Mouse (Mus musculus) limb, embryonic 14.5 days (tissue): ENCODE measurements around the gene Myod1. TPM values are rescaled to one million over a fixed set of nuclear protein-coding genes. Genes with fewer than 3 reads are reported as not detected.

Experiments used
- ATAC-seq: fragments of 200-750 bp; cut with Nextera tagmentation; 2 replicates; pipeline ENCODE4 v1.8.0; 2017; ENCODE audit warnings: low read depth, moderate number of reproducible peaks, moderate TSS enrichment; ENCODE audit not compliant: low FRiP score
- DNase-seq: peaks from one replicate; pipeline ENCODE4 v3.0.0-alpha.2; 2015; ENCODE audit warnings: low spot score
- H3K27ac ChIP-seq: fragments of 300-500 bp; sonication (generic); replicated peaks from 2 replicates; pipeline ENCODE4 v1.5.1; 2014; ENCODE audit warnings: low read depth, mild to moderate bottlenecking, low read length, moderate library complexity, mixed read lengths
- H3K27me3 ChIP-seq: fragments of 300-500 bp; sonication (generic); 2 replicates; pipeline ENCODE4 v1.6.1; 2014; ENCODE audit warnings: low read length, mixed read lengths; ENCODE audit not compliant: control insufficient read depth, insufficient read depth
- H3K36me3 ChIP-seq: fragments of 300-500 bp; sonication (generic); 2 replicates; pipeline ENCODE4 v1.6.1; 2014; ENCODE audit warnings: mild to moderate bottlenecking, low read length, moderate library complexity, mixed read lengths; ENCODE audit not compliant: control insufficient read depth, insufficient read depth
- H3K4me1 ChIP-seq: fragments of 300-500 bp; sonication (generic); 2 replicates; pipeline ENCODE4 v1.6.1; 2014; ENCODE audit warnings: antibody characterized with exemption, low read length, mixed read lengths; ENCODE audit not compliant: control insufficient read depth, insufficient read depth
- H3K4me2 ChIP-seq: fragments of 300-500 bp; sonication (generic); replicated peaks from 2 replicates; pipeline ENCODE4 v1.6.1; 2014; ENCODE audit warnings: low read depth, mild to moderate bottlenecking, low read length, moderate library complexity; ENCODE audit not compliant: severe bottlenecking
- H3K4me3 ChIP-seq: fragments of 300-500 bp; sonication (generic); replicated peaks from 2 replicates; pipeline ENCODE4 v1.5.1; 2014; ENCODE audit warnings: low read length
- H3K9ac ChIP-seq: fragments of 300-500 bp; sonication (generic); 2 replicates; pipeline ENCODE4 v1.6.1; 2014; ENCODE audit warnings: mild to moderate bottlenecking, low read depth, low read length, moderate library complexity; ENCODE audit not compliant: severe bottlenecking
- H3K9me3 ChIP-seq: fragments of 300-500 bp; sonication (generic); 2 replicates; pipeline ENCODE4 v1.6.1; 2016; ENCODE audit warnings: low read length; ENCODE audit not compliant: control insufficient read depth
- POLR2A ChIP-seq: fragments of 200-500 bp; IDR thresholded peaks from 2 replicates; pipeline ENCODE4 v1.8.0; 2012; ENCODE audit warnings: inconsistent platforms, mild to moderate bottlenecking, moderate library complexity, borderline replicate concordance; ENCODE audit not compliant: insufficient read depth, insufficient read length; ENCODE audit errors: extremely low read depth
- WGBS: fragments of 180-500 bp; shearing (Covaris S2); extraction: QIAGEN DNeasy Blood & Tissue Kit; methylation state at CpG from one replicate; pipeline ENCODE4 v1.1.7; 2014; 5-methylcytosine and 5-hydroxymethylcytosine counted together
- polyA plus RNA-seq, 2 experiments: library from polyadenylated mRNA; depleted of rRNA in 1 of 2; stranded (reverse) in 1 of 2; unstranded in 1 of 2; fragments of >200 nt; fragmentation: Nextera tagmentation in 1 of 2; extraction: Ambion mirVana in 1 of 2; gene quantifications; 2 replicates each; pipeline versions ENCODE4 v1.2.1 to v1.2.3; 2012 to 2014

Myod1 gene
- polyA plus RNA-seq, 2 experiments, result 48.0 to 80.4 TPM

DNA sequence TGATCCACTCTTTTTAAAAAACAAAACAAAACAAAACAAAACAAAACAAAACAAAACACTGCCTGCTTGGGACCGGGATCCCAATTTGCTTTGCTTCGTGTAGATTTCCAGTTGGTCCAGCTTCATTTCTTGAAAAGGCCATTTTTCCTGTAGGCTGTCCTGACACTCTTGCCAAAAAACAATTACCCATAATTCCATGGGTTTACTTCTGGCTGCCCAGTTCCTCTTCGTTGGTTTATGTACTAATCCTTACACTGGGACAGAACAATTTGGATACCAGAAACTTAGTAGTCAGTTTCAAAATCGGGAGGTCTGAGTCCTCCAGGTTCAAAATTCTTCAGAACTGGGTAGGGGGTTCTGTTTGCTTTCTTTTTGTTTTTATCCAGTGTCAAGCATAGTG is 14.0 kb downstream of the Myod1 start:
- no peak for TF ChIP-seq POLR2A

DNA sequence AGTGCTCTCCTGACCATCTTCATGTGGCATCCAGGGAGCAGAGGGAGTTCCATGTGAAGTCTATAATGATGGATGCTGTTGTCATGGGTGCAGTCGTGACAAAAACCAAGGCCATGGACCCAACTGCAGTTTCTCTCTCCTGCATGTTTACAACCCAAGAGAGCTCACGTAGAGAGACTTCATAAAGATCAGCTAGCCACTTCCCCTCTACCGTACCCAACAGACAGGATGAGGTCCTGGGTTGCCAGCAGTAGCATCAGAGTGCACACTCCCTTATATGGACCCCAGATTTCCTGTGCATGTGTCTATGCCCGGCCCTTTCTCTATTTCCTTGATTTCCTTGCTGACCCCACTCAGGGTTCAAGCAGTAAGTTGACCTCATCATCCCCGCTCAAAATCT is 15.4 kb downstream of the Myod1 start:
- DNase-seq, result no peak
- H3K4me1 ChIP-seq, result no peaks in the 10 kb centered on the region
- no peak for ATAC-seq
- H3K27me3 ChIP-seq, result peaks cover 27% of the 10 kb centered on the region
- no peak for TF ChIP-seq POLR2A
- no peaks in the 10 kb centered on the region for H3K9me3 ChIP-seq
- H3K9ac ChIP-seq, result no peak overlapping the region
- no peak overlapping the region for H3K4me3 ChIP-seq
- no peak overlapping the region for H3K4me2 ChIP-seq
- WGBS, result 53% methylated on average over 5 of the region's 5 CpGs
- H3K36me3 ChIP-seq, result no peaks in the 10 kb centered on the region
- H3K27ac ChIP-seq, result no peak overlapping the region

More for the DNA sequence above, 14.0 kb downstream of the Myod1 start:
- Histone ChIP-seq H3K4me3 (no peak overlapping the region), H3K36me3 (no peaks in the 10 kb centered on the region), H3K27ac (no peak overlapping the region), H3K9me3 (no peaks in the 10 kb centered on the region), H3K4me1 (no peaks in the 10 kb centered on the region), H3K27me3 (peaks cover 13% of the 10 kb centered on the region), H3K9ac (no peak overlapping the region), H3K4me2 (no peak overlapping the region)
- WGBS, result 73% methylated on average over 4 of the region's 4 CpGs
- no peak for ATAC-seq
- DNase-seq, result no peak

DNA sequence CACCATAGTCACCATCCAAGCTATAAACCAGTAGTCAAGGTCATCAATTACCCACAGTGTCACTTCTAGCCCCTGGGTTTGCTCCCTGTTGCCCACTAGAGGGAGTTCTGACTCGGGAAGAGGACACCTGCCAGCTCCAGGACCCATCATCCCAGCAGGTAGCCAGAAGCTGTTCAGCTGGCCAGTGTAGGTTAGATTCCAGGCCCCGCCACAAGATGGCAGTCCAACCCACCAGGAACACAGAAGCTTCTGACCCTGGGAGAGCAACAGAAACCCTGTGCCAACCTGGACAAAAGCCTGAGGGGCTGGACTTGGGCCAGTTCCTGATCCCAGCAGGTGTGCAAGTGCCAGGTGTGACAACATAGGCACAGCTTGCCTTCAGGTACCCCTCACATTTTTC is 16.8 kb downstream of the Myod1 start:
- no peak overlapping the region for H3K4me3 ChIP-seq
- H3K27ac ChIP-seq, result no peak overlapping the region
- peaks cover 41% of the 10 kb centered on the region for H3K27me3 ChIP-seq
- no peaks in the 10 kb centered on the region for H3K9me3 ChIP-seq
- TF ChIP-seq POLR2A, result no peak
- 0% methylated on average over 2 of the region's 2 CpGs for WGBS
- H3K4me2 ChIP-seq, result no peak overlapping the region
- H3K36me3 ChIP-seq, result no peaks in the 10 kb centered on the region
- no peak overlapping the region for H3K9ac ChIP-seq
- no peak for ATAC-seq
- peak; percentile 52 for DNase-seq
- peaks cover 4% of the 10 kb centered on the region; the same call in 1 of the 2 replicates for H3K4me1 ChIP-seq

DNA sequence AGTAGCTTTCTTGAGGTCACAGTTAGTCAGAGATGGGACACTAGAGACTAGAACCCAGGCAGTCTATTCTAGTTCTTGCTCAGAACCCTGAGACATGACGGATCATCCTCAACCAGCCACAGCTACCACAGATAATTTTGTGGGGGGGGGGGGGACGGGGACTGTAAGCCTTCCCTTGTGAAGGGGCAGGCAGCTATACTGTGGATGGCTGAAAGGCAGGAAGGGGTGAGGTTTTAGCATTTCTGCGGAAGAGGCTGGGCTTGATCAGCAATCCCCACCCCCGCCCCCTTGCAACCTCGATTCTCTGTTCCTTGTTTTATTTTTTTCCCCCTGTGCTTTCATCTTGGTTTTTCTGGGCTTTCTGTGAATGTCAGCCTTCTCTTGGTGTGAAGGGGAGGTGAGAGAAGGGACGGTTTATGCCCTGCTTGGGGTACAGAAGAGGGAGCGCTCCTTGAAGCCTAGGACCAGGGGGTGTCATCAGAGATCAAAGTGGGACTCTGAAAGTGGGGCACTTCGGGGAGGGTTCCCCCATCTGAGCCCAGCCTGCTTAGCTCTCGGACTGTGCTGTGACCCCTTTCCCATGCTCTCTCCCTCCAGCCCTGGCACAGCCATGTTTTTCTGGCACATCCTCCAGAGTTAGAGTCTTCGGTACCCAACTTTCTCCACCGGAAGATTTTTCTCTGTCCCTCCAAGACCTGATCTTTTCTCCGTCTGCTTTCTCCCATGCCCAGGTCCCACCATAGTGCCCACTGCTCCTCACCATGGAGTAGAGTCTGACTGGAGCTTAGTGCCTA is 17.6 kb downstream of the Myod1 start:
- H3K9ac ChIP-seq, result no peak overlapping the region
- H3K4me1 ChIP-seq, result peaks cover 4% of the 10 kb centered on the region; the same call in 1 of the 2 replicates
- no peak overlapping the region for H3K4me3 ChIP-seq
- no peaks in the 10 kb centered on the region for H3K9me3 ChIP-seq
- H3K4me2 ChIP-seq, result no peak overlapping the region
- peaks cover 49% of the 10 kb centered on the region for H3K27me3 ChIP-seq
- ATAC-seq, result no peak
- H3K36me3 ChIP-seq, result no peaks in the 10 kb centered on the region
- no peak overlapping the region for H3K27ac ChIP-seq
- TF ChIP-seq POLR2A, result no peak
- DNase-seq, result no peak
- 31% methylated on average over 12 of the region's 12 CpGs for WGBS

DNA sequence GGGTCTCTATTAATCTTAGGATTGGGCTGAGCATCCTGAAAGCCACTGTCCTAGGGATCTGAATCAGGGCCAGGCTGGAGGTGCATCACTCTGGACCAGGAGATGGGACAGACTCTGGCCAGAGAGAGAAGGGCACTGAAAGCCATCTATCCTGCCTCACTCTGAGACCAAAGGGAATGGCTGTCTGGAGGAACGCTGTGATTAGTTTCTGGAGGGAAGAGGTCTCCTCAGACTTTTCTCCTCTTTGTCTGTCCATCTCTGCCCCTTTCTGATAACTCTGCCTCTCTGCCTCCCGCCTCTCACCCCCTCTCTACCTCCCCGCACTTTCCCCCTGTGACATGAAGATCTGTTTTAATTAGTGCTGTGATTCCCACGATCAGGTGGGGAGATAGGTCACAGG is 18.7 kb downstream of the Myod1 start:
- ATAC-seq (no peak), DNase-seq (no peak)
- peaks cover 59% of the 10 kb centered on the region for H3K27me3 ChIP-seq
- H3K4me1 ChIP-seq, result peaks cover 4% of the 10 kb centered on the region; the same call in 1 of the 2 replicates
- no peak overlapping the region for H3K27ac ChIP-seq
- no peak overlapping the region for H3K4me3 ChIP-seq
- H3K9me3 ChIP-seq, result no peaks in the 10 kb centered on the region
- no peaks in the 10 kb centered on the region for H3K36me3 ChIP-seq
- no peak overlapping the region for H3K4me2 ChIP-seq
- no peak overlapping the region for H3K9ac ChIP-seq
- TF ChIP-seq POLR2A, result no peak
- WGBS, result 48% methylated on average over 4 of the region's 4 CpGs
